Mouse (Mus musculus): ENCODE results near the gene Olfr1329. TPM values are rescaled to one million over a fixed set of nuclear protein-coding genes. Genes with fewer than 3 reads are reported as not detected.
"Not testable (repeated sequence)": the region's sequence is repeated elsewhere in the genome, so short reads cannot be mapped to it uniquely, and the experiment has no call there.

Olfr1329 gene
- polyA plus RNA-seq (2012; rRNA removed): not detected in 2 replicates

- 58% methylated on average over 2 of the region's 2 CpGs for WGBS
These were observed at the start of gene Olfr1329 for GRCm38 (mm10) chr4:118917365-118917764. TSS of gene Olfr1329 (minus strand) at chr4:118917465.

GRCm38 (mm10) chr4:118961141-118961628, 43.9 kb upstream of the Olfr1329 start, which contains the start of gene Lao1:
TSS of gene Lao1 (plus strand) at chr4:118961578.
- WGBS: 51% methylated on average over 2 of the region's 2 CpGs
- no peaks in the 10 kb centered on the region for H3K4me1 ChIP-seq (ENCODE audit: control insufficient read depth, insufficient read depth, low read length)

More at GRCm38 (mm10) chr4:118917365-118917764, at the start of gene Olfr1329:
- not testable (repeated sequence) for H3K4me1 ChIP-seq (ENCODE audit: control insufficient read depth, insufficient read depth, low read length); H3K4me3 ChIP-seq (replicated peaks; ENCODE audit: extremely low read depth, low read depth, low read length); DNase-seq

GRCm38 (mm10) chr4:118958812-118959211, 41.5 kb upstream of the Olfr1329 start:
- Histone ChIP-seq H3K4me1 (ENCODE audit: control insufficient read depth, insufficient read depth, low read length) (no peaks in the 10 kb centered on the region), H3K4me3 (replicated peaks; ENCODE audit: extremely low read depth, low read depth, low read length) (no peak overlapping the region)
- TF ChIP-seq POLR2A (IDR thresholded peaks at IDR 0.05; ENCODE audit: borderline replicate concordance, extremely low read depth, low read depth, low read length) (no peak), CTCF (IDR thresholded peaks at IDR 0.05; ENCODE audit: insufficient read depth, low read length) (no peak)
- 72% methylated on average over 7 of the region's 7 CpGs for WGBS
- no peak for DNase-seq

More at GRCm38 (mm10) chr4:118961141-118961628, 43.9 kb upstream of the Olfr1329 start, which contains the start of gene Lao1:
- TF ChIP-seq POLR2A (IDR thresholded peaks at IDR 0.05; ENCODE audit: borderline replicate concordance, extremely low read depth, low read depth, low read length): no peak
- no peak for TF ChIP-seq CTCF (IDR thresholded peaks at IDR 0.05; ENCODE audit: insufficient read depth, low read length)
- peak; percentile 3 for DNase-seq
- no peak within 1 kb of the TSS for H3K4me3 ChIP-seq (replicated peaks; ENCODE audit: extremely low read depth, low read depth, low read length)

GRCm38 (mm10) chr4:118938512-118938911, 21.2 kb upstream of the Olfr1329 start, which contains the start of gene Olfr1328:
TSS of gene Olfr1328 (minus strand) at chr4:118938612.
- DNase-seq: no peak
- Histone ChIP-seq H3K4me1 (ENCODE audit: control insufficient read depth, insufficient read depth, low read length) (no peaks in the 10 kb centered on the region), H3K4me3 (replicated peaks; ENCODE audit: extremely low read depth, low read depth, low read length) (no peak within 1 kb of the TSS)
- TF ChIP-seq CTCF (IDR thresholded peaks at IDR 0.05; ENCODE audit: insufficient read depth, low read length): no peak
- TF ChIP-seq POLR2A (IDR thresholded peaks at IDR 0.05; ENCODE audit: borderline replicate concordance, extremely low read depth, low read depth, low read length): no peak
- 75% methylated on average over 2 of the region's 2 CpGs for WGBS

DNA sequence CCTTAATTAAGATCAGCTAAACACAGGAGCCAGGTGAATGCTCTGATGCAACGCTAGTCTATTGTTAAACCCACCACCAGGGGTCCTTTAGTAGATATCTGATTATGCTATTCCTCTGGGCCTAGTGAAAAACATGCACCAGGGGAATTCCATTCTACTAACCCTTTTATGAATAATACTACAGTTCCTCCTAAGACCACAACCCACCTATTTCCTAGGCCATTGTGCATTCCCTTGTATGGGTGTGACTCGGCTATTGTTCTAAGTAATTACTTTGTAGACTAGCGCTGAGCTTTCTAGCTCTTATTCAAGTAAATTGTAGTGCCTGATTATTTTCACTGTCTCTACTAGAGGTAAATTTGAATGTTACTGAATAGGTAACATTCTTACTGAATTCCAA, 14.1 kb upstream of the Olfr1329 start:
- 81% methylated on average over 3 of the region's 3 CpGs for whole genome bisulfite sequencing
- H3K4me1 ChIP-seq (ENCODE audit: control insufficient read depth, insufficient read depth, low read length); DNase-seq; H3K4me3 ChIP-seq (replicated peaks; ENCODE audit: extremely low read depth, low read depth, low read length): not testable (repeated sequence)

- H3K4me3 ChIP-seq (replicated peaks; ENCODE audit: extremely low read depth, low read depth, low read length): no peak overlapping the region
- TF ChIP-seq POLR2A (IDR thresholded peaks at IDR 0.05; ENCODE audit: borderline replicate concordance, extremely low read depth, low read depth, low read length) (no peak), CTCF (IDR thresholded peaks at IDR 0.05; ENCODE audit: insufficient read depth, low read length) (no peak)
- 58% methylated on average over 2 of the region's 2 CpGs for WGBS
- H3K4me1 ChIP-seq (ENCODE audit: control insufficient read depth, insufficient read depth, low read length): no peaks in the 10 kb centered on the region
- DNase-seq: no peak
These were observed 15.3 kb downstream of the Olfr1329 start for GRCm38 (mm10) chr4:118901981-118902380.

- 75% methylated on average over 1 of the region's 1 CpGs for WGBS
- TF ChIP-seq POLR2A (IDR thresholded peaks at IDR 0.05; ENCODE audit: borderline replicate concordance, extremely low read depth, low read depth, low read length) (no peak), CTCF (IDR thresholded peaks at IDR 0.05; ENCODE audit: insufficient read depth, low read length) (no peak)
These were observed 29.0 kb downstream of the Olfr1329 start, which contains the start of gene Olfr1330 for GRCm38 (mm10) chr4:118888297-118888696. TSS of gene Olfr1330 (plus strand) at chr4:118888597.

DNA sequence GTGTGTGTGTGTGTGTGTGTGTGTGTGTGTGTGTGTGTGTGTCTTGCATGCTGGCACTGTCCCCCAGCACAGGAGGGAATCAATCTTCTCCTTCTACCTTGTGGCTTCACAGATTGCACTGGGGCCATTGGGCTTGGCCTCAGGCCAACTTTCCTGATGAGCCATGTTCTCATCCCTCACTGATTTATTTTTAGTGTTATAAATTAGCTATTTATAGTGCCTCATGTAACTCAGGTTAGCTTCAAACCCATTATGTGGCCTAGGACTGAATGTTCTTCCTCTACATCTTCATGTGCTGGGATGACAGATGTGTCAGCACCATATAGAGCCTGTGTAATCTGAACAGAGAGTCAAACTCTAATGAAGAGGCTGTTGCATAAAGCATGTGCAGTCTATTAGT, 49.7 kb downstream of the Olfr1329 start:
- Histone ChIP-seq H3K4me3 (replicated peaks; ENCODE audit: extremely low read depth, low read depth, low read length) (no peak overlapping the region), H3K4me1 (ENCODE audit: control insufficient read depth, insufficient read depth, low read length) (no peaks in the 10 kb centered on the region)
- DNase-seq: no peak
- TF ChIP-seq CTCF (IDR thresholded peaks at IDR 0.05; ENCODE audit: insufficient read depth, low read length) (no peak), POLR2A (IDR thresholded peaks at IDR 0.05; ENCODE audit: borderline replicate concordance, extremely low read depth, low read depth, low read length) (no peak)

More at GRCm38 (mm10) chr4:118888297-118888696, 29.0 kb downstream of the Olfr1329 start, which contains the start of gene Olfr1330:
- DNase-seq: no peak
- Histone ChIP-seq H3K4me1 (ENCODE audit: control insufficient read depth, insufficient read depth, low read length) (no peaks in the 10 kb centered on the region), H3K4me3 (replicated peaks; ENCODE audit: extremely low read depth, low read depth, low read length) (no peak within 1 kb of the TSS)

Other genes with a start within 250 kb of the Olfr1329 start
- gene Olfr1342, start 224.7 kb downstream of the Olfr1329 start, polyA plus RNA-seq (2012; rRNA removed): 7.2 and 12.8 TPM in 2 replicates
- not detected in 2 replicates for gene Olfr1341, start 213.9 kb downstream of the Olfr1329 start, polyA plus RNA-seq (2012; rRNA removed)
- gene Olfr1340, start 197.3 kb downstream of the Olfr1329 start, polyA plus RNA-seq (2012; rRNA removed): not detected in 2 replicates
- not detected in 2 replicates for gene Olfr1339, start 185.3 kb downstream of the Olfr1329 start, polyA plus RNA-seq (2012; rRNA removed)
- gene Olfr1338, start 158.7 kb downstream of the Olfr1329 start, polyA plus RNA-seq (2012; rRNA removed): not detected in 2 replicates
- not detected in 2 replicates for gene Olfr1337, start 134.9 kb downstream of the Olfr1329 start, polyA plus RNA-seq (2012; rRNA removed)
- not detected in 2 replicates for gene Olfr1335, start 107.5 kb downstream of the Olfr1329 start, polyA plus RNA-seq (2012; rRNA removed)
- not detected in 2 replicates for gene Olfr1333, start 81.2 kb downstream of the Olfr1329 start, polyA plus RNA-seq (2012; rRNA removed)
- not detected in 2 replicates for gene Olfr1331, start 52.8 kb downstream of the Olfr1329 start, polyA plus RNA-seq (2012; rRNA removed)
- gene Olfr1330, start 28.9 kb downstream of the Olfr1329 start, polyA plus RNA-seq (2012; rRNA removed): not detected in 2 replicates
- gene Olfr1328, start 21.1 kb upstream of the Olfr1329 start, polyA plus RNA-seq (2012; rRNA removed): not detected in 2 replicates
- not detected in 2 replicates for gene Lao1, start 44.1 kb upstream of the Olfr1329 start, polyA plus RNA-seq (2012; rRNA removed)
- gene Slc2a1, start 191.2 kb upstream of the Olfr1329 start, polyA plus RNA-seq (2012; rRNA removed): 32.0 and 39.0 TPM in 2 replicates